Mouse (Mus musculus): Measurements from ENCODE around the gene Hsdl1. TPM values are rescaled to one million over a fixed set of nuclear protein-coding genes. Genes with fewer than 3 reads are reported as not detected.

Gene Hsdl1
- total RNA-seq, 1 experiment from 2014 or later, result 27.4 TPM

- no peak for ATAC-seq (replicated peaks; ENCODE audit: insufficient number of reproducible peaks, low FRiP score, low TSS enrichment, poor library complexity, severe bottlenecking)
Measured at GRCm38 (mm10) chr8:119588321-119588720, 13.3 kb upstream of the Hsdl1 start.

- ATAC-seq (replicated peaks; ENCODE audit: insufficient number of reproducible peaks, low FRiP score, low TSS enrichment, poor library complexity, severe bottlenecking), result no peak
Measured at GRCm38 (mm10) chr8:119585901-119586300, 10.9 kb upstream of the Hsdl1 start.

GRCm38 (mm10) chr8:119580441-119581161 is 5.6 kb upstream of the Hsdl1 start:
- no peak for ATAC-seq (replicated peaks; ENCODE audit: insufficient number of reproducible peaks, low FRiP score, low TSS enrichment, poor library complexity, severe bottlenecking)

GRCm38 (mm10) chr8:119579096-119579495 is 4.1 kb upstream of the Hsdl1 start:
- ATAC-seq (replicated peaks; ENCODE audit: insufficient number of reproducible peaks, low FRiP score, low TSS enrichment, poor library complexity, severe bottlenecking), result no peak

- no peak; the same call in 1 of the 2 replicates for ATAC-seq (replicated peaks; ENCODE audit: insufficient number of reproducible peaks, low FRiP score, low TSS enrichment, poor library complexity, severe bottlenecking)
Measured at GRCm38 (mm10) chr8:119575366-119575726, 363 bp upstream of the Hsdl1 start.

- ATAC-seq (replicated peaks; ENCODE audit: insufficient number of reproducible peaks, low FRiP score, low TSS enrichment, poor library complexity, severe bottlenecking), result no peak
Measured at GRCm38 (mm10) chr8:119572411-119572810, 2.6 kb downstream of the Hsdl1 start.

- ATAC-seq (replicated peaks; ENCODE audit: insufficient number of reproducible peaks, low FRiP score, low TSS enrichment, poor library complexity, severe bottlenecking), result no peak
Measured at GRCm38 (mm10) chr8:119571135-119571534, 3.8 kb downstream of the Hsdl1 start.

GRCm38 (mm10) chr8:119569881-119570280 is 5.1 kb downstream of the Hsdl1 start:
- no peak for ATAC-seq (replicated peaks; ENCODE audit: insufficient number of reproducible peaks, low FRiP score, low TSS enrichment, poor library complexity, severe bottlenecking)

GRCm38 (mm10) chr8:119568951-119569350 is 6.0 kb downstream of the Hsdl1 start:
- no peak for ATAC-seq (replicated peaks; ENCODE audit: insufficient number of reproducible peaks, low FRiP score, low TSS enrichment, poor library complexity, severe bottlenecking)

- ATAC-seq (replicated peaks; ENCODE audit: insufficient number of reproducible peaks, low FRiP score, low TSS enrichment, poor library complexity, severe bottlenecking), result no peak
Measured at GRCm38 (mm10) chr8:119568251-119568650, 6.7 kb downstream of the Hsdl1 start.

GRCm38 (mm10) chr8:119566367-119566766 is 8.6 kb downstream of the Hsdl1 start:
- no peak for ATAC-seq (replicated peaks; ENCODE audit: insufficient number of reproducible peaks, low FRiP score, low TSS enrichment, poor library complexity, severe bottlenecking)

- ATAC-seq (replicated peaks; ENCODE audit: insufficient number of reproducible peaks, low FRiP score, low TSS enrichment, poor library complexity, severe bottlenecking), result no peak
Measured at GRCm38 (mm10) chr8:119563849-119564251, 11.1 kb downstream of the Hsdl1 start.

GRCm38 (mm10) chr8:119559402-119559720 is 15.6 kb downstream of the Hsdl1 start:
- ATAC-seq (replicated peaks; ENCODE audit: insufficient number of reproducible peaks, low FRiP score, low TSS enrichment, poor library complexity, severe bottlenecking), result no peak

- ATAC-seq (replicated peaks; ENCODE audit: insufficient number of reproducible peaks, low FRiP score, low TSS enrichment, poor library complexity, severe bottlenecking), result peak; percentile 90
Measured at GRCm38 (mm10) chr8:119558603-119559401, 16.2 kb downstream of the Hsdl1 start, which contains the start of gene Mbtps1. TSS of gene Mbtps1 (minus strand) at chr8:119558735.

- no peak for ATAC-seq (replicated peaks; ENCODE audit: insufficient number of reproducible peaks, low FRiP score, low TSS enrichment, poor library complexity, severe bottlenecking)
Measured at GRCm38 (mm10) chr8:119557821-119558602, 17.0 kb downstream of the Hsdl1 start.

GRCm38 (mm10) chr8:119557132-119557531 is 17.9 kb downstream of the Hsdl1 start:
- ATAC-seq (replicated peaks; ENCODE audit: insufficient number of reproducible peaks, low FRiP score, low TSS enrichment, poor library complexity, severe bottlenecking), result no peak

GRCm38 (mm10) chr8:119555861-119556260 is 19.1 kb downstream of the Hsdl1 start:
- ATAC-seq (replicated peaks; ENCODE audit: insufficient number of reproducible peaks, low FRiP score, low TSS enrichment, poor library complexity, severe bottlenecking), result no peak

- no peak for ATAC-seq (replicated peaks; ENCODE audit: insufficient number of reproducible peaks, low FRiP score, low TSS enrichment, poor library complexity, severe bottlenecking)
Measured at GRCm38 (mm10) chr8:119552967-119553366, 22.0 kb downstream of the Hsdl1 start.

GRCm38 (mm10) chr8:119548560-119549113 is 26.3 kb downstream of the Hsdl1 start:
- ATAC-seq (replicated peaks; ENCODE audit: insufficient number of reproducible peaks, low FRiP score, low TSS enrichment, poor library complexity, severe bottlenecking), result no peak

Measured in monocyte, adult 5-6 weeks (primary cell).